Mouse (Mus musculus): Measurements from ENCODE around the gene Ndufa9.

Ndufa9 gene

GRCm38 (mm10) chr6:126848712-126849704, at the start of gene Ndufa9:
Ndufa9 (minus strand) TSS chr6:126849136.
- in situ Hi-C loops (cut with MboI; ENCODE audit: low sequenced_read_pairs), result no loop called here

- in situ Hi-C loops (cut with MboI; ENCODE audit: low sequenced_read_pairs), result no loop called here
Observed at GRCm38 (mm10) chr6:126877118-126877517, 28.2 kb upstream of the Ndufa9 start.

GRCm38 (mm10) chr6:126852881-126853280, 3.9 kb upstream of the Ndufa9 start, which contains the start of gene Akap3:
Akap3 (plus strand) TSS chr6:126853098.
- in situ Hi-C loops (cut with MboI; ENCODE audit: low sequenced_read_pairs), result no loop called here

DNA sequence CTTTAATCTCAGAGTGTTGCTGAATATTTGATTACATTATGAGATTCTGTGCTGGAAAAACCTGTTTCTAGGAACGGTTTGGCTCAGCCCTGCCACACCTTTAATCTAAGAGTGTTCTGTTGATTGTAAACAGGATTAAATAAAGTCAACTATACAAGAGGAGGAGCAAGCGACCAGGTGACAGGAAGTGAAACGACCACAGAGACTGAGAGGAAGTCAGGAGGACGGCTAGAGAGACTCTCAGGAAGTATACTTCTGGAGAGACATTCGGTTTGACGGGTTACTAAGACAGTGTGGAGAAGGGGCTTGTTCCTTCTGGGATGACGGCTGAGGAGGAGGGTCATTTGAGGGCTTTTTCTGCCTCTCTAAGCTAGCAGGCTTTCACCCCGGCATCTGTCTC, 12.3 kb downstream of the Ndufa9 start:
- in situ Hi-C loops (cut with MboI; ENCODE audit: low sequenced_read_pairs), result no loop called here

DNA sequence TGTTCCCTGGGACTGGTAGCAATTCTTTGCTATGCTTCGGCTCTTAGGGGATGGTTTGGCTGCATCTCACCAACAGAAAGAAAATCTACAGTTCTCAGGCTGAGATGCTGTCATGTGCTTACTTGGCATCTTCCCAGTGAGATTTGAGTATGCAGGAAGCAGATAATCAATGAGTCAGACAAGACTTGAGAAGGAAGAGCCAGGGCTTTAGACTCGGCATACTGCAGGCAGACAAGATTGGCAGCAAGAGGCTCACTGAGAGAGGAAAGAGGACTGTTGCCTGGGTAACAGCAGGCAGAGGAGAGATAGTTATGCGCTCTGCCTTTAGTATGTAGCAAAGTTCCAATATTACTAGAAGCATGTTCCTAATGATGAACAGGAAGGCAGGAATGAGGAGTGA, 25.8 kb downstream of the Ndufa9 start:
- in situ Hi-C loops (cut with MboI; ENCODE audit: low sequenced_read_pairs), result loop anchor here (10.0 kb wide), 1 partner anchor 112 kb away; the partner anchor contains the start of genes D6Wsu163e and Rad51ap1

DNA sequence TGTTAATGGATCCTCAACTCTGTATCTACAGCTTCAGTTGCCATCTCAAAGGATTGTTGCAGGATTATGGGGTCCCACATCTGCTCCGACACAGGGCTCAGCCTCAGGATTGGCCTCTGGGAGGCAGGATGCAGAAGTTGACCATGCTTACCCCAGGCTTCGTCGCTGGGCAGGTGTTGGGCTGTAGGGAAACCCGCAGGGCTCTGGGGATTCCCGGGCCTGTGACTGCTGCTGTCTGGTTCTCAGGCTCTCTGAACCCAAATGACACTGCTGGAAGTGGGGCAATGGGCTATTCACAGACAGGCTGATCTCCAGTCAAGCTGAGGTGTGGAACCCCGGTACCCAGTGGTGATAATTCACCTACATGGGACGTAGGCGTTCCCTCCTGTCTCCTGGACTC, 32.6 kb downstream of the Ndufa9 start:
- in situ Hi-C loops (cut with MboI; ENCODE audit: low sequenced_read_pairs), result no loop called here

DNA sequence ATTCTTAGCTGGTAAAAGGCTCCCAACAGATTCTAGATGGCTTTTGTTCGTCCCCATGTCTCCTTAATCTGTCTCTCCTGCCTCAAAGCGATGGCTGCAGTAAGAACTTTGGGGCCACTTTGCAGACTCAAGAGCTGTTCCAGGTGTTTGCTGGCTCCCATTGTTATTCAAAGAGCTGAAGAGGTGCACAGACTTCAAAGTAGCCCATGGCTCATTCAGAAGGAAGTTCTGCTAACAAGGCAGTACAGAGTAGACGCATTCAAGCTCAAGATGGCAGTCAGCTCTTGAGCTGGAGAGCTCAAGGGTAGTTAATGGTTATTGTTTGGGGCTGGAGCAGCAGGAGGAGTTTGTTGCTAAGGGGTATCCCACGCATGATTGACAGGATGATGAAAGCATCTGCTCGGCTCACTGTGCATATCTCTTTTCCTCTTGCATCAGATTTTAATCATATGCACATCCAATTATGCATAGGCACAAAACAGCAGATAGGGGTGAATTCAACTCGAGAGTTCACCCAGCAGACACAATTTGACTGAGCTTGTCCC, 33.7 kb downstream of the Ndufa9 start:
- in situ Hi-C loops (cut with MboI; ENCODE audit: low sequenced_read_pairs), result no loop called here

DNA sequence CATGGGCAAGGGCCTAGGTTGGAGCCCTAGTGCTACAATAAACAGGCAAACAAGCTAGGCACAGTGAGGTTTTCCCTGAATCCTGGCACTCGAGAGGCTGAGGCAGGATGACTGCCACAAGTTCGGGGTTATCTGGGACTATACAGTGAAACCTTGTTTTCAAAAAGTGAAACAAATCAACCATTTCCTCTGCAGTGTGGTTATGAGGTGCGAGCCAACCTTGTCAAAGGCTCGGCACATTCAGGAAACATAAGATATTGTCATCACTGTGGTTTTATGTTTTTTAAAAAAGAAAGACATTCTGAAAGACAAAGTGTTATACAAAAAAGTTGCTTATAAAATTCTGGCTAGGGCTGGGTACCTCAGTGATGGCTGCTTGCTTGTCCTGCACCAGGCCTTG, 37.5 kb downstream of the Ndufa9 start:
- in situ Hi-C loops (cut with MboI; ENCODE audit: low sequenced_read_pairs), result no loop called here

- in situ Hi-C loops (cut with MboI; ENCODE audit: low sequenced_read_pairs), result no loop called here
Observed at GRCm38 (mm10) chr6:126808561-126808960, 40.4 kb downstream of the Ndufa9 start.

GRCm38 (mm10) chr6:126808134-126808533, 40.8 kb downstream of the Ndufa9 start:
- in situ Hi-C loops (cut with MboI; ENCODE audit: low sequenced_read_pairs), result no loop called here

- in situ Hi-C loops (cut with MboI; ENCODE audit: low sequenced_read_pairs), result no loop called here
Observed at GRCm38 (mm10) chr6:126806783-126807182, 42.2 kb downstream of the Ndufa9 start.

- in situ Hi-C loops (cut with MboI; ENCODE audit: low sequenced_read_pairs), result no loop called here
Observed at GRCm38 (mm10) chr6:126802946-126803345, 46.0 kb downstream of the Ndufa9 start.

GRCm38 (mm10) chr6:126794751-126795150, 54.2 kb downstream of the Ndufa9 start:
- in situ Hi-C loops (cut with MboI; ENCODE audit: low sequenced_read_pairs), result loop anchor here (10.0 kb wide), 1 partner anchor 140 kb away; the partner anchor contains the start of genes D6Wsu163e and Rad51ap1

DNA sequence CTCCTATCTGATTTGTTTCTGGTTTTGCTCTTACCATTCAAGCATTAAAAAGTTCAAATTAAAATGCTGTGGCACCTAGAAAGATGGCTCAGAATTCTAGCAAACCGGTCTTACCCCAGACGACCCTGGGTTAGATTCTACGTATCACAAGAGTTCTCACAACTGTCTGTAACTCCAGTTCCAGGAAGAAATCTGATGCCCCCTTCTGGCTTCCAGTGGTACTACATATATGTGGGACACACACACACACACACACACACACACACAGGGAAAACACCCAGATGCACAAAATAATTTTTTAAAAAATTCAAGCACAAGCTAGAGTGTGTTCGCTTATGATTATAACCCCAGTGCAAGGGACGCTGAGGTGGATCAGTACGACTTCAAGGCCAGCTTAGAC, 55.2 kb downstream of the Ndufa9 start:
- in situ Hi-C loops (cut with MboI; ENCODE audit: low sequenced_read_pairs), result loop anchor here (10.0 kb wide), 1 partner anchor 141 kb away; the partner anchor contains the start of genes D6Wsu163e and Rad51ap1

- in situ Hi-C loops (cut with MboI; ENCODE audit: low sequenced_read_pairs), result loop anchor here (10.0 kb wide), 1 partner anchor 143 kb away; the partner anchor contains the start of genes D6Wsu163e and Rad51ap1
Observed at GRCm38 (mm10) chr6:126791964-126792363, 57.0 kb downstream of the Ndufa9 start.

- in situ Hi-C loops (cut with MboI; ENCODE audit: low sequenced_read_pairs), result loop anchor here (10.0 kb wide), 1 partner anchor 143 kb away; the partner anchor contains the start of genes D6Wsu163e and Rad51ap1
Observed at GRCm38 (mm10) chr6:126791488-126791887, 57.4 kb downstream of the Ndufa9 start.

GRCm38 (mm10) chr6:126788863-126789262, 60.1 kb downstream of the Ndufa9 start:
- in situ Hi-C loops (cut with MboI; ENCODE audit: low sequenced_read_pairs), result no loop called here

DNA sequence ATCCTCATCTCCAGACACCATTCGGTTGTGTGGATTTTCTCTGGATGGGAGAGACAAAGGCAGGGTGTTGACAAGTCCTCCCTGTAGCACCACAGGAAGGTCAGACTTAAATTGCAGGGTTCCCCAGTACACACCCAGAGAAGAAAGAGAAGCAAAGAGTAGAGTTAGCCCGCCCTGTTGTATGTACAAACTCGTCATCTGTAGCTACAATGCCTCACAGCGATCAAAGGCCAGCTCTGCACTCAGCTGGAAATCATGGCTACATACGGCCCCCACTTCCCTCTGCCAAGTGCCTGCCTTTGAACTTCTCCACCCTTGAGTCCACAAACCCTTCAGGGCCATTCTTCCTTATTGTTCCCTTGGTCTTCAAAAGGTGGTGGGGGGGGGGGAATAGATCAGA, 64.7 kb downstream of the Ndufa9 start:
- in situ Hi-C loops (cut with MboI; ENCODE audit: low sequenced_read_pairs), result no loop called here

DNA sequence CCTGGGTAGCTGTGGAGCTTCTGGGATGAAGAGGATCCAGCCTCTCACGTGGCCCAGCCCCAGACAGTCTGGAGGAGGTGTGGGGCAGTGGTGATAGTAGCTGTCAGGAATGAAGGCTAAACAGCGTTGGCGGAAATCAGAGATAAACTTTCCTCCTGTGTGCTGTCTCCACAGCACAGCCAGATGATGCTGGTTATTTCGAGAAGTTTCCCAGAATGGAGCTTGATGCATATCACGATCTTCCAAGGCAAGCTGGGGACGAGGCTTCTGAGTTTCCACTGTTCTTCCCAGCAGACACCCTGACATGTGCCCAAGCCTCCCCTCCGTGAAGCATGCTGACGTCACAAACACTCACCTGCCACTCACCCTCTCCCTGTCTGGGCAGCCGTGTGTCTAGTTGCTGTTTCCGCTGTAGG, 65.3 kb downstream of the Ndufa9 start:
- in situ Hi-C loops (cut with MboI; ENCODE audit: low sequenced_read_pairs), result no loop called here

DNA sequence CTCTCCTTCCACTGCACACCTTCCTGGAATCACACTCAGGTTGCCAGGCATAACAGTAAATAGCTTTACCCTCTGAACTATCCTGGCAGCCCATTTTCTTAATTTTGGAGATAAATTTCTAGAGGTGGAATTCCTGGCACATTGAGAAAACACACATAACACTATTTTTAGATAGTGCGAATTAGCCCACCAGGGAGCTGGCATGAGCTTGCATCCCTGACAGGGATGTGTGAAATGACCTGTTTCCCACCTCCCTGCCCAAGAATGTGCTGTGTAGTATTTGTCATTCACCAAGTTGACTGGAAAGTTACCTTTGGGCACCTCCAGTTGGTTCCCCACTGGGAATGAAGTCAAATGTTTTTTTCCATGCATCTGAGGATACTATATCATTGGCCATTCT, 65.9 kb downstream of the Ndufa9 start:
- in situ Hi-C loops (cut with MboI; ENCODE audit: low sequenced_read_pairs), result no loop called here

DNA sequence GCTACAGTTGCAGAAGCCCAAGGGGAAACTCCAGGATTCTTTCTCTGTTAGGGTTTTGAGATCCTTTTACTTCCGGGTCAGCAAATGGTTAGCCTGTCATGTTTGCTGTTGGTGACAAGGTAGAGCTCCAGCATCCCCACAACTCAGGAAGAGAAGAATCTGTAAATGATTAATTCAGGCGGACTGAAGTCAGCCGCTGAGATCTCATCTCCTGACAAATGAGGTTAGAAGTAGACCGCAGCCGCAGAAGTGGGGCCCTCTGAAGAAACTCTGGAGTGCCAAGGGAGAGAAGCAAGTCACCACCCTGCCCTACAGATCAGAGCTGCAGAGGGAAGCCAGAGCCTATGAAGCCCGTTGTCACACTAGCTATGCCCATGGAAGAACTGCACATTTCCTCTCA, 71.0 kb downstream of the Ndufa9 start:
- in situ Hi-C loops (cut with MboI; ENCODE audit: low sequenced_read_pairs), result no loop called here

DNA sequence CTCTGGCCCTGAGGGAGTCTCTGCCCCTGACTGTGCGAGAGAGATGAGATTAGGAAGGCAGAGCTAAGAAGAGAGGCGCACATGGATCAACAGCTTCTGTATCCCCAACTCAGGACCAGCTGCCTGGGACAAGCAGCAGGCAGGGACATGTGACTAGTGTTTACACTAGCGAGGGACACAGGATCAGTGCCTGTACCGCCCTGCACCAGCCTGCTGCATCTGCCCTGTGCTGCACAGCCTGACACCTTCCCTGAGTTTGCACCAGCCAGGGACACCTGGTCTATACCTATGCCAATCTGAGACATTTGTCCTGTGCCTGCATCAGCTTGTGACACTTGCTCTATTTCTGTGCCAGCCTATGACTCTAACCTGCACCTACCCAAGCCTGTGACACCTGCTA, 75.1 kb downstream of the Ndufa9 start:
- in situ Hi-C loops (cut with MboI; ENCODE audit: low sequenced_read_pairs), result no loop called here

All from CH12F3 (cell line).